ENCODE assay signal across 27 mouse cellular contexts in the genomic region with DNA sequence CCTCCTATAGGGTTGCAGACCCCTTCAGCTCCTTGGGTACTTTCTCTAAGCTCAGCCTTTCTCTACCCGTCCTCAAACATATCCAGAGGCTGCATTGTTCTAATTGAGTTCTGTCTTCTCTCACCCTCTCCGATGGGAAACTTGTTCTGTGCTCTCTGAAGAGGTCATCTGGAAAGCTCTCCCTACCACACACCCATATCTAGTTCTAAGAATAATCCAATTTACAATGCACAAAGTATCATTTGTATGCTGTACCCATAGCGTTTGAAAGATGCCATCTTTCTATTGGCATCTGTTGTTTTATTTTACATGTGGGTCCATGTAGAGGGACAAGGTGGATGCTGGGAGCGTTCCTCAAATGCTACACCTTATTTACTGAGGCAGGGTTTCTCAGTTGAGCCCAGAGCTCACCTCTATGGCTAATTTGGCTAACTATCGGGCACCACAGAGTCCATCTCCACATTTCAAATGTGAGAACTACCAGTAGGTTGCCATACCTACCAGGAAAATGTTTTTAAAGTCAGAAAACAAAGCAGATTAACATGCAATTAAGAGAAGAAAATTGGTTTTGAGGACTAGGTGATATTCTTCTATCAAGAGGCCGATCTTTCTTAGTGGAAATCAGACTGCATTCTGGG.
"Had no signal": no experiment of that assay in that cellular context is flagged by ENCODE, and none has a peak within 500 bp of the region (broad histone marks: within the 10 kb centered on the region; RNA-seq: fewer than 3 reads in every experiment).

No protein-coding gene starts in this region.

- H3K4me1 ChIP-seq: limb, embryonic 15.5 days; liver, embryonic 12.5 days; liver, embryonic 13.5 days; liver, embryonic 15.5 days; neural tube, embryonic 12.5 days had no signal

- H3K27me3 ChIP-seq: limb, embryonic 13.5 days; limb, embryonic 15.5 days; liver, embryonic 12.5 days; liver, embryonic 13.5 days; liver, embryonic 15.5 days; lung, embryonic 15.5 days; midbrain, embryonic 13.5 days; midbrain, embryonic 15.5 days; neural tube, embryonic 12.5 days had no signal

- ATAC-seq: liver, embryonic 12.5 days; liver, postnatal 0 days; midbrain, embryonic 13.5 days; midbrain, embryonic 15.5 days had no signal

- H3K9me3 ChIP-seq: limb, embryonic 10.5 days; limb, embryonic 12.5 days; limb, embryonic 13.5 days; limb, embryonic 15.5 days; liver, embryonic 12.5 days; liver, embryonic 13.5 days; liver, embryonic 15.5 days; lung, embryonic 15.5 days; megakaryocyte, embryonic 14.5 days; midbrain, embryonic 10.5 days; midbrain, embryonic 12.5 days; midbrain, embryonic 13.5 days; midbrain, embryonic 15.5 days; neural tube, embryonic 12.5 days had no signal

- H3K36me3 ChIP-seq: limb, embryonic 10.5 days; limb, embryonic 12.5 days; limb, embryonic 13.5 days; limb, embryonic 15.5 days; liver, embryonic 12.5 days; liver, embryonic 13.5 days; liver, embryonic 15.5 days; lung, embryonic 15.5 days; midbrain, embryonic 10.5 days; midbrain, embryonic 12.5 days; midbrain, embryonic 13.5 days; midbrain, embryonic 15.5 days; neural tube, embryonic 12.5 days had no signal

- H3K4me3 ChIP-seq: limb, embryonic 10.5 days; limb, embryonic 12.5 days; limb, embryonic 13.5 days; limb, embryonic 15.5 days; liver, embryonic 12.5 days; liver, embryonic 13.5 days; liver, embryonic 15.5 days; lung, embryonic 15.5 days; megakaryocyte, embryonic 14.5 days; midbrain, embryonic 10.5 days; midbrain, embryonic 12.5 days; midbrain, embryonic 13.5 days; midbrain, embryonic 15.5 days; myocyte; neural tube, embryonic 12.5 days had no signal

- DNase-seq: left cerebral cortex, postnatal 4 days; liver; liver, embryonic 13.5 days; liver, postnatal 0 days; lung, adult 2 months; lung, embryonic 14.5 days; lung, postnatal 14 days; lung, postnatal 4 days; midbrain, embryonic 14.5 days had no signal

- H3K27ac ChIP-seq: limb, embryonic 10.5 days; limb, embryonic 12.5 days; limb, embryonic 13.5 days; limb, embryonic 15.5 days; liver, embryonic 12.5 days; liver, embryonic 13.5 days; liver, embryonic 14.5 days; liver, embryonic 15.5 days; lung, embryonic 15.5 days; macrophage; midbrain, embryonic 10.5 days; midbrain, embryonic 12.5 days; midbrain, embryonic 13.5 days; midbrain, embryonic 15.5 days; neural tube, embryonic 12.5 days had no signal

- H3K4me2 ChIP-seq: limb, embryonic 12.5 days; limb, embryonic 13.5 days; limb, embryonic 15.5 days; liver, embryonic 11.5 days; liver, embryonic 12.5 days; liver, embryonic 13.5 days; liver, embryonic 15.5 days; lung, embryonic 14.5 days; lung, embryonic 15.5 days; midbrain, embryonic 11.5 days; midbrain, embryonic 12.5 days; midbrain, embryonic 13.5 days; midbrain, embryonic 15.5 days; neural tube, embryonic 12.5 days had no signal

- H3K9ac ChIP-seq: limb, embryonic 12.5 days; limb, embryonic 13.5 days; limb, embryonic 15.5 days; liver, embryonic 12.5 days; liver, embryonic 13.5 days; liver, embryonic 14.5 days; liver, embryonic 15.5 days; liver, postnatal 0 days; lung, embryonic 14.5 days; lung, embryonic 15.5 days; midbrain, embryonic 12.5 days; midbrain, embryonic 13.5 days; midbrain, embryonic 15.5 days; neural tube, embryonic 12.5 days had no signal
